Mouse (Mus musculus): Measurements from ENCODE around the gene Dhx16. TPM values are rescaled to one million over a fixed set of nuclear protein-coding genes. Genes with fewer than 3 reads are reported as not detected.

Dhx16 gene
- polyA plus RNA-seq, 1 experiment from 2014 or later = 30.7 TPM

GRCm38 (mm10) chr17:35914975-35915374, 35.4 kb downstream of the Dhx16 start:
- peak overlapping the region; percentile 76 for H3K4me2 ChIP-seq (ENCODE audit: low read length)
- no peaks in the 10 kb centered on the region for H3K27me3 ChIP-seq (ENCODE audit: control insufficient read depth, insufficient read depth, low read length)
- WGBS = 83% methylated on average over 6 of the region's 6 CpGs
- H3K9ac ChIP-seq (replicated peaks; ENCODE audit: low read length) = no peak overlapping the region
- peaks cover 15% of the 10 kb centered on the region for H3K36me3 ChIP-seq (ENCODE audit: control insufficient read depth, insufficient read depth, low read length)
- DNase-seq (no peak), ATAC-seq (ENCODE audit: low FRiP score, low TSS enrichment) (no peak)
- H3K9me3 ChIP-seq (ENCODE audit: control insufficient read depth, low read length) = no peaks in the 10 kb centered on the region
- H3K27ac ChIP-seq (replicated peaks; ENCODE audit: low read depth, low read length) = no peak overlapping the region
- H3K4me3 ChIP-seq (replicated peaks; ENCODE audit: low read depth, low read length) = no peak overlapping the region
- peaks cover 12% of the 10 kb centered on the region for H3K4me1 ChIP-seq (ENCODE audit: control insufficient read depth, insufficient read depth, low read length)

GRCm38 (mm10) chr17:35915538-35916296, 36.1 kb downstream of the Dhx16 start:
- no peak; the same call in 1 of the 2 replicates for ATAC-seq (ENCODE audit: low FRiP score, low TSS enrichment)

GRCm38 (mm10) chr17:35916297-35917142, 36.9 kb downstream of the Dhx16 start, which contains the start of the genes Mrps18b and Ppp1r10:
Gene Mrps18b, minus strand, starts transcription at chr17:35916389.
Gene Ppp1r10, plus strand, starts transcription at chr17:35916434.
- peak within 1 kb of the TSS; percentile 92 for H3K27ac ChIP-seq (replicated peaks; ENCODE audit: low read depth, low read length)
- ATAC-seq (ENCODE audit: low FRiP score, low TSS enrichment) (peak; percentile 94), DNase-seq (peak; percentile 100)
- peak within 1 kb of the TSS; percentile 99 for H3K9ac ChIP-seq (replicated peaks; ENCODE audit: low read length)
- H3K4me3 ChIP-seq (replicated peaks; ENCODE audit: low read depth, low read length) = peak within 1 kb of the TSS; percentile 79
- H3K9me3 ChIP-seq (ENCODE audit: control insufficient read depth, low read length) = no peaks in the 10 kb centered on the region
- H3K4me2 ChIP-seq (ENCODE audit: low read length) = peak within 1 kb of the TSS; percentile 76
- WGBS = under 1% methylated on average over 83 of the region's 83 CpGs
- H3K4me1 ChIP-seq (ENCODE audit: control insufficient read depth, insufficient read depth, low read length) = peaks cover 28% of the 10 kb centered on the region
- H3K36me3 ChIP-seq (ENCODE audit: control insufficient read depth, insufficient read depth, low read length) = peaks cover 15% of the 10 kb centered on the region
- H3K27me3 ChIP-seq (ENCODE audit: control insufficient read depth, insufficient read depth, low read length) = no peaks in the 10 kb centered on the region

More at GRCm38 (mm10) chr17:35915538-35916296, 36.1 kb downstream of the Dhx16 start:
- no peaks in the 10 kb centered on the region for H3K27me3 ChIP-seq (ENCODE audit: control insufficient read depth, insufficient read depth, low read length)
- peak overlapping the region; percentile 99 for H3K9ac ChIP-seq (replicated peaks; ENCODE audit: low read length)
- peaks cover 20% of the 10 kb centered on the region for H3K4me1 ChIP-seq (ENCODE audit: control insufficient read depth, insufficient read depth, low read length)
- H3K4me3 ChIP-seq (replicated peaks; ENCODE audit: low read depth, low read length) = peak overlapping the region; percentile 79
- peaks cover 15% of the 10 kb centered on the region for H3K36me3 ChIP-seq (ENCODE audit: control insufficient read depth, insufficient read depth, low read length)
- peak overlapping the region; percentile 92 for H3K27ac ChIP-seq (replicated peaks; ENCODE audit: low read depth, low read length)
- no peaks in the 10 kb centered on the region for H3K9me3 ChIP-seq (ENCODE audit: control insufficient read depth, low read length)
- H3K4me2 ChIP-seq (ENCODE audit: low read length) = peak overlapping the region; percentile 76
- WGBS = 5% methylated on average over 28 of the region's 28 CpGs
- no peak for DNase-seq

GRCm38 (mm10) chr17:35917143-35917462, 37.5 kb downstream of the Dhx16 start:
- Histone ChIP-seq H3K36me3 (ENCODE audit: control insufficient read depth, insufficient read depth, low read length) (peaks cover 15% of the 10 kb centered on the region), H3K4me1 (ENCODE audit: control insufficient read depth, insufficient read depth, low read length) (peaks cover 34% of the 10 kb centered on the region), H3K27ac (replicated peaks; ENCODE audit: low read depth, low read length) (peak overlapping the region; percentile 92), H3K4me3 (replicated peaks; ENCODE audit: low read depth, low read length) (peak overlapping the region; percentile 79), H3K4me2 (ENCODE audit: low read length) (peak overlapping the region; percentile 65), H3K9me3 (ENCODE audit: control insufficient read depth, low read length) (no peaks in the 10 kb centered on the region), H3K27me3 (ENCODE audit: control insufficient read depth, insufficient read depth, low read length) (no peaks in the 10 kb centered on the region), H3K9ac (replicated peaks; ENCODE audit: low read length) (peak overlapping the region; percentile 99)
- ATAC-seq (ENCODE audit: low FRiP score, low TSS enrichment) (no peak), DNase-seq (peak; percentile 63)
- WGBS = 0% methylated on average over 8 of the region's 8 CpGs

DNA sequence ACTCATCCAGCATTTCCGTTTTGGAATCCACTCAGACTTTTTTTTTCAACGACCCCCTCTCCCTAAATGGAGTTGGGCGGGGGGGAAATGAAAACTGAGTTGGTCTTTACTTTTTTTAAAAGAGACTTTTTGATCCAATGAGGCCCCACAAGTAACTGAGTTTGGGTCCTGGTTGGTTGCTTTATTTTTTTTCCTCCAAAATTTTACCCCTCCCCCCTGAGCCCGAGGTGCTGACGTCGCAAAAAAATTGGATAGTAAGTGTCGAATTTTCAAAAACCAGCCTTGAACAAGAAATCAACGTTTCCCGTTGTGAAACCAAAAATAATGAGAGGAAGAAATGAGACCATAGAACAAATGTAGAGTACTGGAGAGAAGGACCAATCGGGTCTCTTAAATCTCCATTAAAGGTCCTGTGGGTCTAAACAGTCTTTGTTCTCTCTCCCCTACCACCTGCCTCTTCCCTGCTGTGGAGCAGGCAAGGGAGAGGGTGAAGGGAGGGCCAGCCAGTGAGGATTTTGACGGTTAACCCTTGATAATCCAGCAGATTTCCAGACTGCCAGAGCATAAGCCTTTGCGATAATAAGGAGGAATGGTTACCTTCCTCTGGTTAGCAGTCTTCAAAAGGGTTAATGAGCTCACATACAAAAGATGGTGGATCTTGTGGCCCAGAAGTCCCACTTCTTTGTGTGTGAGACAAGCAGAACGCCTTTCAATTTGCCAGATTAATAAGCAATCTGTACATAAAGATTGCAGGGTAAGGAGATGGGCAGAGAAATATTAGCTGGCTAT, 38.0 kb downstream of the Dhx16 start:
- ATAC-seq (ENCODE audit: low FRiP score, low TSS enrichment) = peak; percentile 13
- Histone ChIP-seq H3K9me3 (ENCODE audit: control insufficient read depth, low read length) (no peaks in the 10 kb centered on the region), H3K9ac (replicated peaks; ENCODE audit: low read length) (peak overlapping the region; percentile 99), H3K36me3 (ENCODE audit: control insufficient read depth, insufficient read depth, low read length) (peaks cover 13% of the 10 kb centered on the region), H3K27ac (replicated peaks; ENCODE audit: low read depth, low read length) (peak overlapping the region; percentile 92), H3K4me2 (ENCODE audit: low read length) (peak overlapping the region; percentile 65), H3K4me1 (ENCODE audit: control insufficient read depth, insufficient read depth, low read length) (peaks cover 34% of the 10 kb centered on the region), H3K4me3 (replicated peaks; ENCODE audit: low read depth, low read length) (peak overlapping the region; percentile 79), H3K27me3 (ENCODE audit: control insufficient read depth, insufficient read depth, low read length) (no peaks in the 10 kb centered on the region)
- DNase-seq = peak; percentile 89
- under 1% methylated on average over 13 of the region's 13 CpGs for WGBS

- H3K4me3 ChIP-seq (replicated peaks; ENCODE audit: low read depth, low read length) = peak overlapping the region; percentile 79
- DNase-seq = peak; percentile 84
- peak overlapping the region; percentile 92 for H3K27ac ChIP-seq (replicated peaks; ENCODE audit: low read depth, low read length)
- no peaks in the 10 kb centered on the region for H3K27me3 ChIP-seq (ENCODE audit: control insufficient read depth, insufficient read depth, low read length)
- no peak for ATAC-seq (ENCODE audit: low FRiP score, low TSS enrichment)
- H3K4me1 ChIP-seq (ENCODE audit: control insufficient read depth, insufficient read depth, low read length) = peaks cover 34% of the 10 kb centered on the region
- H3K4me2 ChIP-seq (ENCODE audit: low read length) = peak overlapping the region; percentile 65
- no peaks in the 10 kb centered on the region for H3K9me3 ChIP-seq (ENCODE audit: control insufficient read depth, low read length)
- WGBS = 0% methylated on average over 11 of the region's 11 CpGs
- H3K36me3 ChIP-seq (ENCODE audit: control insufficient read depth, insufficient read depth, low read length) = peaks cover 9% of the 10 kb centered on the region
- peak overlapping the region; percentile 99 for H3K9ac ChIP-seq (replicated peaks; ENCODE audit: low read length)
Observed at GRCm38 (mm10) chr17:35918276-35919059, 38.8 kb downstream of the Dhx16 start.

DNA sequence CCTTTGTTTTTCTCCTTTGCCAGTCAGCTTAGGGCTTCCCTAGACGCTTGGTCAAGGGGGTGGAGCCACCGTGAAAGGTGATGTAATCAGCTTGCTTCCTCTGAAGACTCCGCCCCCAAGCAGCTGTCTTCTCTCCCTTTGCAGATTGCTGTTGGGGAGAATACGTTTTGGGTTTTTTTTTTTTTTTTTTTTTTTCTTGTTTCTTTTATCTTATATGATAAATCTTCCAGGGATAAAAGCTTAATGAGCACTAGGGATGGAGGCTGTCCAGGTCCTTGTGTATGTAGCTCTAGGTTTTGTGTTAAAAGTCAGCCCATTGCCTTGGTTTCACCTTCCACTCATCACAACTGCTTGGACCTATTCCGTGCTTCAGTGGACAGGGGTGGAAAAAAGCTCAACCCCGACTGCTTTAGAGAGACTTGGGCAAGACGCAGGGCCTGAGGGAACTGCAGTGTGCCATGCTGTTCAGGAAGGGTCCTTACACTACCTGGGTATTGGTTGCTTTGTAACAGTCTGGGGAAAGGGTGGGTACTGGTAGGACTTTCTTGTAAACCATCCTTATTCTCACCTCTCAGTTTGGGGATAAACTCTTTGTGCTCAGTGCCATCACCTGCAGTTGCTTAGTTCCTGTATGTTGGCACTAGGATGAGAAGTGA, 39.6 kb downstream of the Dhx16 start:
- WGBS = 5% methylated on average over 7 of the region's 7 CpGs
- DNase-seq = peak; percentile 98
- Histone ChIP-seq H3K9ac (replicated peaks; ENCODE audit: low read length) (peak overlapping the region; percentile 99), H3K4me1 (ENCODE audit: control insufficient read depth, insufficient read depth, low read length) (peaks cover 34% of the 10 kb centered on the region), H3K27me3 (ENCODE audit: control insufficient read depth, insufficient read depth, low read length) (no peaks in the 10 kb centered on the region), H3K4me2 (ENCODE audit: low read length) (peak overlapping the region; percentile 65), H3K27ac (replicated peaks; ENCODE audit: low read depth, low read length) (peak overlapping the region; percentile 92), H3K36me3 (ENCODE audit: control insufficient read depth, insufficient read depth, low read length) (peaks cover 11% of the 10 kb centered on the region), H3K9me3 (ENCODE audit: control insufficient read depth, low read length) (no peaks in the 10 kb centered on the region), H3K4me3 (replicated peaks; ENCODE audit: low read depth, low read length) (peak overlapping the region; percentile 79)
- ATAC-seq (ENCODE audit: low FRiP score, low TSS enrichment) = peak; percentile 51
